Mouse (Mus musculus) intestine, postnatal 0 days (tissue): Measurements from ENCODE around the gene Llgl1. TPM values are rescaled to one million over a fixed set of nuclear protein-coding genes. Genes with fewer than 3 reads are reported as not detected.

Experiments
- ATAC-seq: fragments of 200-750 bp; cut with Nextera tagmentation; 2 replicates; pipeline ENCODE4 v1.8.0; 2017; ENCODE audit warnings: mild to moderate bottlenecking, moderate TSS enrichment, moderate library complexity
- H3K27ac ChIP-seq: fragments of 300-500 bp; sonication (generic); 2 replicates; pipeline ENCODE4 v1.5.1; 2014; ENCODE audit warnings: mild to moderate bottlenecking, low read depth, low read length, moderate library complexity
- H3K27me3 ChIP-seq: fragments of 300-500 bp; sonication (generic); replicated peaks from 2 replicates; pipeline ENCODE4 v1.6.1; 2014; ENCODE audit warnings: low read length, mixed read lengths; ENCODE audit not compliant: control insufficient read depth, insufficient read depth
- H3K36me3 ChIP-seq: fragments of 300-500 bp; sonication (generic); 2 replicates; pipeline ENCODE4 v1.6.1; 2014; ENCODE audit warnings: mild to moderate bottlenecking, moderate library complexity; ENCODE audit not compliant: control insufficient read depth, insufficient read depth
- H3K4me1 ChIP-seq: fragments of 300-500 bp; sonication (generic); replicated peaks from 2 replicates; pipeline ENCODE4 v1.6.1; 2014; ENCODE audit warnings: antibody characterized with exemption, low read length, mixed read lengths; ENCODE audit not compliant: control insufficient read depth, insufficient read depth
- H3K4me2 ChIP-seq: fragments of 300-500 bp; sonication (generic); replicated peaks from 2 replicates; pipeline ENCODE4 v1.6.1; 2014; ENCODE audit warnings: low read depth, mild to moderate bottlenecking, moderate library complexity
- H3K4me3 ChIP-seq: fragments of 300-500 bp; sonication (generic); 2 replicates; pipeline ENCODE4 v1.5.1; 2014; ENCODE audit warnings: low read depth, low read length
- H3K9ac ChIP-seq: fragments of 300-500 bp; sonication (generic); 2 replicates; pipeline ENCODE4 v1.6.1; 2014; ENCODE audit warnings: mild to moderate bottlenecking, low read depth, low read length
- H3K9me3 ChIP-seq: fragments of 300-500 bp; sonication (generic); 2 replicates; pipeline ENCODE4 v1.6.1; 2016; ENCODE audit warnings: mixed run types; ENCODE audit not compliant: control insufficient read depth
- CTCF ChIP-seq: sonication (generic); IDR thresholded peaks from 2 replicates; pipeline ENCODE4 v1.5.1; 2016; ENCODE audit warnings: low read depth, mild to moderate bottlenecking, control low read depth, antibody characterized with exemption, moderate library complexity
- WGBS: fragments of 180-500 bp; shearing (Covaris S2); extraction: QIAGEN DNeasy Blood & Tissue Kit; methylation state at CpG from one replicate; pipeline ENCODE4 v1.1.7; 2014; 5-methylcytosine and 5-hydroxymethylcytosine counted together
- polyA plus RNA-seq: library from polyadenylated mRNA; unstranded; fragments of >200 nt; fragmentation: Nextera tagmentation; extraction: Ambion mirVana; gene quantifications from 2 replicates; pipeline ENCODE4 v1.2.1, GENCODE M21; 2015

Llgl1 gene
- polyA plus RNA-seq, 1 experiment from 2014 or later = 8.6 TPM

- Histone ChIP-seq H3K9me3 (no peaks in the 10 kb centered on the region), H3K4me2 (no peak overlapping the region), H3K27ac (no peak overlapping the region), H3K27me3 (no peaks in the 10 kb centered on the region), H3K36me3 (peaks cover 97% of the 10 kb centered on the region), H3K4me1 (no peaks in the 10 kb centered on the region), H3K4me3 (no peak overlapping the region), H3K9ac (no peak overlapping the region)
- WGBS = 37% methylated on average over 5 of the region's 5 CpGs
- no peak for ATAC-seq
- TF ChIP-seq CTCF = no peak
Measured at GRCm38 (mm10) chr11:60719263-60719662, 19.7 kb downstream of the Llgl1 start.

- Histone ChIP-seq H3K4me1 (no peaks in the 10 kb centered on the region; the same call in 1 of the 2 replicates), H3K4me3 (peak within 1 kb of the TSS; percentile 82), H3K27me3 (no peaks in the 10 kb centered on the region), H3K36me3 (peaks cover 29% of the 10 kb centered on the region), H3K27ac (peak within 1 kb of the TSS; percentile 83), H3K4me2 (peak within 1 kb of the TSS; percentile 78), H3K9me3 (no peaks in the 10 kb centered on the region), H3K9ac (peak within 1 kb of the TSS; percentile 89)
- peak; percentile 73 for ATAC-seq
- TF ChIP-seq CTCF = peak; percentile 85
- under 1% methylated on average over 35 of the region's 71 CpGs for WGBS
Measured at GRCm38 (mm10) chr11:60726601-60727391, 27.3 kb downstream of the Llgl1 start, which contains the start of gene Flii. Gene Flii, minus strand, starts transcription at chr11:60727263.

- Histone ChIP-seq H3K36me3 (peaks cover 25% of the 10 kb centered on the region), H3K27me3 (no peaks in the 10 kb centered on the region), H3K9ac (peak overlapping the region; percentile 89), H3K4me3 (peak overlapping the region; percentile 82), H3K4me1 (no peaks in the 10 kb centered on the region; the same call in 1 of the 2 replicates), H3K9me3 (no peaks in the 10 kb centered on the region), H3K27ac (peak overlapping the region; percentile 83), H3K4me2 (peak overlapping the region; percentile 78)
- TF ChIP-seq CTCF = no peak
- WGBS = 6% methylated on average over 12 of the region's 12 CpGs
- peak; percentile 1; the same call in 1 of the 2 replicates for ATAC-seq
Measured at GRCm38 (mm10) chr11:60727392-60728140, 28.0 kb downstream of the Llgl1 start.

- H3K4me1 ChIP-seq = no peaks in the 10 kb centered on the region; the same call in 1 of the 2 replicates
- peaks cover 20% of the 10 kb centered on the region for H3K36me3 ChIP-seq
- H3K4me3 ChIP-seq = peak within 1 kb of the TSS; percentile 82
- ATAC-seq = peak; percentile 90
- peak within 1 kb of the TSS; percentile 83 for H3K27ac ChIP-seq
- peak within 1 kb of the TSS; percentile 78 for H3K4me2 ChIP-seq
- no peaks in the 10 kb centered on the region for H3K9me3 ChIP-seq
- under 1% methylated on average over 44 of the region's 44 CpGs for WGBS
- TF ChIP-seq CTCF = no peak
- peak within 1 kb of the TSS; percentile 89 for H3K9ac ChIP-seq
- no peaks in the 10 kb centered on the region for H3K27me3 ChIP-seq
Measured at GRCm38 (mm10) chr11:60728260-60728761, 28.8 kb downstream of the Llgl1 start, which contains the start of gene Mief2. Gene Mief2, plus strand, starts transcription at chr11:60728398.

GRCm38 (mm10) chr11:60729217-60729641 is 29.7 kb downstream of the Llgl1 start:
- no peak for ATAC-seq
- Histone ChIP-seq H3K36me3 (peaks cover 11% of the 10 kb centered on the region; the same call in 1 of the 2 replicates), H3K4me3 (peak overlapping the region; percentile 82; the same call in 1 of the 2 replicates), H3K9me3 (no peaks in the 10 kb centered on the region), H3K4me2 (peak overlapping the region; percentile 78), H3K27ac (no peak overlapping the region), H3K4me1 (no peaks in the 10 kb centered on the region; the same call in 1 of the 2 replicates), H3K27me3 (no peaks in the 10 kb centered on the region), H3K9ac (no peak overlapping the region)
- 70% methylated on average over 6 of the region's 6 CpGs for WGBS
- no peak for TF ChIP-seq CTCF

- Histone ChIP-seq H3K36me3 (peaks cover 6% of the 10 kb centered on the region; the same call in 1 of the 2 replicates), H3K4me1 (no peaks in the 10 kb centered on the region; the same call in 1 of the 2 replicates), H3K27ac (no peak overlapping the region), H3K27me3 (no peaks in the 10 kb centered on the region), H3K4me3 (no peak overlapping the region), H3K4me2 (no peak overlapping the region), H3K9ac (no peak overlapping the region), H3K9me3 (no peaks in the 10 kb centered on the region)
- 81% methylated on average over 9 of the region's 9 CpGs for WGBS
- no peak for TF ChIP-seq CTCF
- no peak for ATAC-seq
Measured at GRCm38 (mm10) chr11:60730169-60730568, 30.6 kb downstream of the Llgl1 start.
